Mouse (Mus musculus) right cerebral cortex, postnatal 4 days (tissue): ENCODE results near the gene Uhmk1.
"Not testable (repeated sequence)": the region's sequence is repeated elsewhere in the genome, so short reads cannot be mapped to it uniquely, and the experiment has no call there.

Source experiments
- DNase-seq: peaks from one replicate; pipeline ENCODE4 v3.0.0-alpha.2; 2022

Gene Uhmk1

GRCm38 (mm10) chr1:170214757-170215522 lies at the start of gene Uhmk1:
TSS of gene Uhmk1 (minus strand) at chr1:170215397.
- peak; percentile 85 for DNase-seq

- peak; percentile 77 for DNase-seq
These were observed 40.3 kb upstream of the Uhmk1 start for GRCm38 (mm10) chr1:170255560-170255910.

- no peak for DNase-seq
These were observed 39.8 kb upstream of the Uhmk1 start for GRCm38 (mm10) chr1:170254893-170255559.

- DNase-seq = no peak
These were observed 29.8 kb upstream of the Uhmk1 start for GRCm38 (mm10) chr1:170245016-170245415.

- not testable (repeated sequence) for DNase-seq
These were observed 17.5 kb upstream of the Uhmk1 start, which contains the start of gene Sh2d1b2 for GRCm38 (mm10) chr1:170232688-170233087. TSS of gene Sh2d1b2 (plus strand) at chr1:170232749.

- no peak for DNase-seq
These were observed 8.1 kb upstream of the Uhmk1 start for GRCm38 (mm10) chr1:170223276-170223675.

GRCm38 (mm10) chr1:170220351-170220750 lies 5.2 kb upstream of the Uhmk1 start:
- DNase-seq = no peak

GRCm38 (mm10) chr1:170218091-170218884 lies 3.1 kb upstream of the Uhmk1 start:
- no peak for DNase-seq

- no peak for DNase-seq
These were observed 393 bp upstream of the Uhmk1 start for GRCm38 (mm10) chr1:170215590-170215989.

- no peak for DNase-seq
These were observed 827 bp downstream of the Uhmk1 start for GRCm38 (mm10) chr1:170214383-170214756.

- DNase-seq = no peak
These were observed 1.9 kb downstream of the Uhmk1 start for GRCm38 (mm10) chr1:170213181-170213879.

GRCm38 (mm10) chr1:170206395-170206794 lies 8.8 kb downstream of the Uhmk1 start:
- DNase-seq = no peak

GRCm38 (mm10) chr1:170200379-170200778 lies 14.8 kb downstream of the Uhmk1 start:
- DNase-seq = peak; percentile 45

GRCm38 (mm10) chr1:170196211-170196610 lies 19.0 kb downstream of the Uhmk1 start:
- no peak for DNase-seq

- no peak for DNase-seq
These were observed 23.3 kb downstream of the Uhmk1 start for GRCm38 (mm10) chr1:170191925-170192324.

GRCm38 (mm10) chr1:170190225-170190624 lies 25.0 kb downstream of the Uhmk1 start:
- no peak for DNase-seq

GRCm38 (mm10) chr1:170188601-170189000 lies 26.6 kb downstream of the Uhmk1 start:
- no peak for DNase-seq

- no peak for DNase-seq
These were observed 28.7 kb downstream of the Uhmk1 start for GRCm38 (mm10) chr1:170186531-170186930.

GRCm38 (mm10) chr1:170185137-170185536 lies 30.1 kb downstream of the Uhmk1 start:
- no peak for DNase-seq

- DNase-seq = no peak
These were observed 32.5 kb downstream of the Uhmk1 start for GRCm38 (mm10) chr1:170182706-170183105.

GRCm38 (mm10) chr1:170176661-170177239 lies 38.4 kb downstream of the Uhmk1 start:
- DNase-seq = no peak

GRCm38 (mm10) chr1:170175848-170176247 lies 39.3 kb downstream of the Uhmk1 start:
- no peak for DNase-seq
